Mouse (Mus musculus) cortical plate, adult 2 months (tissue): ENCODE results near the gene Nme8.
A peak's percentile ranks its signal among the peaks of the same experiment; 100 is the strongest.

Source experiments
- CTCF ChIP-seq: fragments of 200-500 bp; IDR thresholded peaks from 2 replicates; pipeline ENCODE4 v1.5.1; 2011; ENCODE audit warnings: mild to moderate bottlenecking, control low read depth, low read length; ENCODE audit not compliant: insufficient read depth; ENCODE audit errors: extremely low read depth
- POLR2A ChIP-seq: fragments of 200-500 bp; IDR thresholded peaks from 2 replicates; pipeline ENCODE4 v1.6.1; 2011; ENCODE audit warnings: mild to moderate bottlenecking, low read length, control low read depth; ENCODE audit not compliant: insufficient read depth; ENCODE audit errors: extremely low read depth

DNA sequence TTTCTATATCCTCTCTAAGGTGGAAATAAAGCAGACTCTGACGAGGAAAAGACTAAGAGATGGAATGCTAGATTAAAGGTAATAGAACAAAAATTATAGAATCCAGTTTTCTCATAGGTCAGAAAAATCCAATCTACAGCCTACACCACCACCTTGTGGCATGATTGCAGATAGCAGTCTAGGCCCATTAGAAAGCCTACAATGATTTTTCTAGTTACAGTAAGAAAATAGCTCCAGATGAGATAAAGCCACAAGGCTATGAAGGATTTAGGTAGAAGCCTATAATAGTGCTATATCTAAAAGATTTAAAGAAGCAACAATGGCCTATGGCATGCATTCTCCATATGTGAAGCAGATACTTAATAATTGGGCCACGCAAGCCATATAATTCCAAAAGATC is 13.6 kb downstream of the Nme8 start:
- peak; percentile 56 for TF ChIP-seq CTCF
- TF ChIP-seq POLR2A, result no peak
